Mouse (Mus musculus) heart, embryonic 16.5 days (tissue): ENCODE measurements around the gene E2f2. TPM values are rescaled to one million over a fixed set of nuclear protein-coding genes. Genes with fewer than 3 reads are reported as not detected.

ENCODE experiments used
- ATAC-seq: fragments of 200-750 bp; cut with Nextera tagmentation; replicated peaks from 2 replicates; pipeline ENCODE4 v1.8.0; 2017; ENCODE audit warnings: moderate number of reproducible peaks; ENCODE audit not compliant: insufficient read depth, low FRiP score; ENCODE audit errors: extremely low read depth
- H3K27ac ChIP-seq: fragments of 300-500 bp; sonication (generic); 2 replicates; pipeline ENCODE4 v1.5.1; 2014; ENCODE audit warnings: mild to moderate bottlenecking, low read length, control low read depth, moderate library complexity
- H3K27me3 ChIP-seq: fragments of 300-500 bp; sonication (generic); 2 replicates; pipeline ENCODE4 v1.6.1; 2014; ENCODE audit warnings: low read length, mixed read lengths; ENCODE audit not compliant: control insufficient read depth, insufficient read depth
- H3K36me3 ChIP-seq: fragments of 300-500 bp; sonication (generic); 2 replicates; pipeline ENCODE4 v1.6.1; 2014; ENCODE audit not compliant: control insufficient read depth, insufficient read depth
- H3K4me1 ChIP-seq: fragments of 300-500 bp; sonication (generic); 2 replicates; pipeline ENCODE4 v1.6.1; 2014; ENCODE audit warnings: low read length, mixed read lengths; ENCODE audit not compliant: control insufficient read depth, insufficient read depth
- H3K4me2 ChIP-seq: fragments of 300-500 bp; sonication (generic); 2 replicates; pipeline ENCODE4 v1.6.1; 2014; ENCODE audit warnings: low read depth, mild to moderate bottlenecking, control low read depth, low read length
- H3K4me3 ChIP-seq: fragments of 300-500 bp; sonication (generic); 2 replicates; pipeline ENCODE4 v1.5.1; 2014; ENCODE audit warnings: mild to moderate bottlenecking, control low read depth, low read length
- H3K9ac ChIP-seq: fragments of 300-500 bp; sonication (generic); 2 replicates; pipeline ENCODE4 v1.6.1; 2014; ENCODE audit warnings: low read length, control low read depth
- H3K9me3 ChIP-seq: fragments of 300-500 bp; sonication (generic); replicated peaks from 2 replicates; pipeline ENCODE4 v1.6.1; 2016; ENCODE audit warnings: low read length; ENCODE audit not compliant: control insufficient read depth
- WGBS: fragments of 180-500 bp; shearing (Covaris S2); extraction: QIAGEN DNeasy Blood & Tissue Kit; methylation state at CpG from one replicate; pipeline ENCODE4 v1.1.7; 2014; 5-methylcytosine and 5-hydroxymethylcytosine counted together
- polyA plus RNA-seq: library from polyadenylated mRNA; unstranded; fragments of >200 nt; fragmentation: Nextera tagmentation; extraction: Ambion mirVana; gene quantifications from 2 replicates; pipeline ENCODE4 v1.2.1, GENCODE M21; 2015

Gene E2f2
- polyA plus RNA-seq, 1 experiment from 2014 or later, result 11.0 TPM

DNA sequence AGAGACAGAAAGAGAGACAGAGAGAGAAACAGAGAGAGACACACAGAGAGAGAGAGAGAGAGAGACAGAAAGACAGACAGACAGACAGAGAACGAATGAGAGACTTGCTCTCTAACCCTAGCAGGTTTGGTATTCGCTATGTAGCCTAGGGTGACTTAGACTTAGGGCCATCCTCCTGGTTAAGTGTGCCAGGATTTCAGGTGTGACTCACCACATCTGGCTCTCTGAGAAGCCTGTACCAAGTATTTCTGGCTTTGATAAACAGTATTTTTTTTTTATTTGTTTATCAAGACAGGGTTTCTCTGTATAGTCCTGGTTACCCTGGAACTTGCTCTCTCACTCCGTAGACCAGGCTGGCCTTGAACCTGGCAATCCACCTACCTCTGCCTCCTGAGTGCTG, 4.5 kb upstream of the E2f2 start:
- H3K4me1 ChIP-seq, result no peaks in the 10 kb centered on the region
- ATAC-seq, result no peak
- no peaks in the 10 kb centered on the region for H3K36me3 ChIP-seq
- H3K4me3 ChIP-seq, result no peak overlapping the region
- no peak overlapping the region for H3K4me2 ChIP-seq
- H3K27me3 ChIP-seq, result no peaks in the 10 kb centered on the region
- no peak overlapping the region for H3K9ac ChIP-seq
- no peaks in the 10 kb centered on the region for H3K9me3 ChIP-seq
- WGBS, result 72% methylated on average over 3 of the region's 3 CpGs
- H3K27ac ChIP-seq, result no peak overlapping the region

DNA sequence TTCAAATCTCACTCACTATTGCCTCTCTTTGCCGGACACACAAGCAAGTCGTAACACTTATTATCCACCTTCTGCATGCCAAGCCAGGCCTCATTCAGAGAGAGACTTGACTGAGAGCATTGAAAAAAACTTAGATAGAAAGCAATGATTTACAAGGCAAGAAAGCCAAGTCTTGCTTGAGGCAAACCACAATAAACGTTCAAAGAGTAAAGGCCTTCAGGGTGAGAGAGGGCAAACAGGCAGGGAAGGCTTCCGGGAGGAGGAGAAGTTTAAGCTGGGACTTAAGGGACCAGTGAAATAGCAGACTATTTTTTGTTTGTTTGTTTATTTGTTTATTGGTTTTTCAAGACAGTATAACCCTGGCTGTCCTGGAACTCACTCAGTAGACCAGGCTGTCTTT, 1.8 kb upstream of the E2f2 start:
- Histone ChIP-seq H3K9me3 (no peaks in the 10 kb centered on the region), H3K27me3 (no peaks in the 10 kb centered on the region), H3K4me1 (peaks cover 18% of the 10 kb centered on the region), H3K4me2 (no peak overlapping the region), H3K27ac (no peak overlapping the region), H3K9ac (no peak overlapping the region), H3K4me3 (no peak overlapping the region), H3K36me3 (no peaks in the 10 kb centered on the region)
- 78% methylated on average over 4 of the region's 4 CpGs for WGBS
- ATAC-seq, result no peak

DNA sequence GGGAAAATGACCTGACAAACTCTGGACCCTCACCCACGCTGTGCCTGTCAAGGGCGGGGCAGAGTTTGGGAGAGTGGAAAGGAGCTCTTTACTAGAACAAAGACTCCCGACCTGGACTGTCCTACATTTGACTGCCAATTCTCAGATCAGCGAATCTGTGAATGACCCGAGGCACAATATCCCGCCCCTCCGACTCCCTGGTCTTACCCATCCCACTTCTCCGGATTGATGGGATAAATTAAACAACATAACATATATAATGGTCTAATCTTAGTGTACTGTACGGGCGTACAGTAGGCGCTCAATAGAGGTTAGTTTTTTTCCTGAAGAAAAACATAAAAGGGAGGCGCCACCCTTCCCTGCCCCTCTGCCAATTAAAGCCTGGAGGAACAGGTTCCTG, 739 bp upstream of the E2f2 start:
- Histone ChIP-seq H3K27ac (no peak overlapping the region), H3K27me3 (no peaks in the 10 kb centered on the region), H3K4me1 (peaks cover 27% of the 10 kb centered on the region), H3K9me3 (no peaks in the 10 kb centered on the region), H3K4me3 (peak overlapping the region; percentile 83), H3K4me2 (peak overlapping the region; percentile 100), H3K36me3 (no peaks in the 10 kb centered on the region), H3K9ac (peak overlapping the region; percentile 67)
- WGBS, result 28% methylated on average over 12 of the region's 12 CpGs
- no peak for ATAC-seq

DNA sequence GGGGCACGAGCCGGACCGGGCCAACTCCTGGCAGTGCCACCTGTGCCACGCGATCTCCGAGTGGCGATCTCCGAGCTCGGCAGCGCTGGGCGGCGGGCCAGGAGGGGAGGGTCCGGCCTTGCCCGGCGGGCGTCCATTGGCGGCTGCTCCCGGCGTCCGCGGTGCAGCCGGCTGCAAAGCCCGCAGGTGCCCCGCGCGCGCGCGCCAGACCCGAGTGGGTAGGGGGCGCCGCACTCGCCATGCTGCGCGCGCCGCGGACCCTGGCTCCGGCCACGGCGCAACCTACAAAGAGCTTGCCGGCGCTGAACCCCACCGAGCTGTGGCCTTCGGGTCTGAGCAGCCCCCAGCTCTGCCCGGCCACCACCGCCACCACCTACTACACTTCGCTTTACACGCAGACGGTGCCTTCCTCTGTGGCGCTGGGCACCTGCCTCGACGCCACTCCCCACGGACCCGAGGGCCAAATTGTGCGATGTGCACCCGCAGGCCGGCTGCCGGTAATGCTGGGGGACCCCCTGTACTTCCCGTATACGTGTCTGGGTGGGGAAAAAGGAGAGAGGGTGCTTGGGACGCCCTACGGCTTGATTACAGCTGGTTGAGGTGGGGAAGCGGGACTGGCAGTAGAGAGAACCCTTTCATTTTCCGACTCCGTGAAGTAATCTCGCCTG, 482 bp downstream of the E2f2 start:
- WGBS, result under 1% methylated on average over 59 of the region's 67 CpGs
- Histone ChIP-seq H3K4me1 (peaks cover 39% of the 10 kb centered on the region), H3K9ac (peak overlapping the region; percentile 74), H3K27me3 (no peaks in the 10 kb centered on the region), H3K4me3 (peak overlapping the region; percentile 83), H3K4me2 (peak overlapping the region; percentile 100), H3K9me3 (no peaks in the 10 kb centered on the region), H3K36me3 (no peaks in the 10 kb centered on the region), H3K27ac (peak overlapping the region; percentile 45)
- peak; percentile 58 for ATAC-seq

DNA sequence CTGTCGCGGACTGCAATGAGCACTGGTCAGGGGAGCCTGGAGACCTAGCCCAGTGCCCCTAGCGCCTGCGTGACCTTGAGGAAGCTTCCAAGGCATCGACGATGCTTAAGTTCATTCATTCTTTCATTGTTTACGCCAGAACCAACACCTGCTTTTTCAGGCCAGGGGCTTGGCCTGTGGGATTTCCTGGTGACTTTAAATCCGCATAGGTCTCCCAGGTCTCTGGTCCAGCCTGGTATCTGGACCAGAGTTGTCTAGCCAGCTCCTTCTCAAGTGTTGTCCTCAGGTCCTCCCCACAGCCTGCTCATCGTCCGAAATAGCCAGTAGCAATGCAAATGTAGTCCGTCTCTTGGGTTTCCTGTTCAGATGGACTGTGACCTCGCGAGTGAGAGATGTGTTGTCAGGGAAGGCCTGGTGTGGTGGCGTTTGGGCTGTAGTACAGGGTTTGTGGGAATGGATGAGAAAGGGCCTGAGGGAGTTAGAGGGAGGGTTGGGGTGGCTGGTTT, 1.1 kb downstream of the E2f2 start:
- WGBS, result 8% methylated on average over 14 of the region's 14 CpGs
- Histone ChIP-seq H3K4me1 (peaks cover 45% of the 10 kb centered on the region), H3K4me2 (peak overlapping the region; percentile 100), H3K36me3 (no peaks in the 10 kb centered on the region), H3K4me3 (peak overlapping the region; percentile 83), H3K27me3 (no peaks in the 10 kb centered on the region), H3K27ac (peak overlapping the region; percentile 45), H3K9me3 (no peaks in the 10 kb centered on the region), H3K9ac (peak overlapping the region; percentile 74)
- ATAC-seq, result no peak

DNA sequence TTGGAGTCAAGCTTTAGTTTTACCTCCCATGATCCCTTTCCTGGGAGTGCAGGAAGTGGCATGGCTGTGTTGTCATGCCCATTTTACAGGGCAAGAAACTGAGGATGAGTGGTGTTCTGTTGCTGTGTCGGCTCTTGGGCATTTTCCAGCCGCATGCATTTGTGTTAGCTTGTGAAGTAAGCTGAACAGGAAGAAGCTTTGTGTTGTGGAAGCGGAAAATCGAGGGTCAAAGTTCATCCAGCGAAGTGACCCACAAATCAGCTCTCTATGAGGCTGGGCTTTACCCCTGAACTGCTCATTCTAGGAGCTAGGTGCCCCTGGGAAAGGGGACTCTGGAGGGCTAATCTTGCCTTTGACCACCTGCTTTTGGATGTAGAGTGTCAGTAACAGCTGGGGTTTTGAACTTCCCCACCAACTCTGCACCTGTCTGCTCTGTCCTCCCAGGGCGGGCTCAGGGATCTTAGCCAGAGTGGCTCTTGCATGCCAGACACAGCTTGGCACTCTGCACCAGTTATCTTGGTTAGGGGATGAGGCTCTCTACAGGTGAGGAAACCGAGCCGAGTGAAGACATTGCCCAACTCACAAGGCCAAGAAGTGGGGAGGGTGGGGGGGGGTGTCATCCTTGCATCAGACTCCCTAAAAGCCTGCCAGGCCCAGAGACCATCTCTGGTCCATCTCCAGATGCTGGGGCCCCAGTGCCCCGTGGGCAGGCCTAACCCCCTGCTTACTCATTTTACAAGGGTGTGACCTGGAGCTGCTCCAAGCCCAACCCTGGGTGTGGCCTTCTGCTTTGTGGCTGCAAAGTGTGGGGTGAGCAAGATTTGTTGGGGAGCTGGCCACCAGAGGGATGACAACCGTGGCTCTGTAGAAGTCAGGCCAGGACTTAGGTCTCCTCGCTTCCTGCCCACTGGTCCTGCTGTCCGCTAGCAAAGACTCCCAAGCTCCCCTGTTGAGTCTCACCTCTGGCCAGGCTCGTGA, 2.3 kb downstream of the E2f2 start:
- Histone ChIP-seq H3K4me1 (peaks cover 48% of the 10 kb centered on the region), H3K9me3 (no peaks in the 10 kb centered on the region), H3K27me3 (no peaks in the 10 kb centered on the region), H3K4me3 (peak overlapping the region; percentile 83), H3K36me3 (no peaks in the 10 kb centered on the region), H3K27ac (peak overlapping the region; percentile 19; the same call in 1 of the 2 replicates), H3K4me2 (peak overlapping the region; percentile 100), H3K9ac (peak overlapping the region; percentile 21; the same call in 1 of the 2 replicates)
- WGBS, result 76% methylated on average over 13 of the region's 13 CpGs
- no peak for ATAC-seq

DNA sequence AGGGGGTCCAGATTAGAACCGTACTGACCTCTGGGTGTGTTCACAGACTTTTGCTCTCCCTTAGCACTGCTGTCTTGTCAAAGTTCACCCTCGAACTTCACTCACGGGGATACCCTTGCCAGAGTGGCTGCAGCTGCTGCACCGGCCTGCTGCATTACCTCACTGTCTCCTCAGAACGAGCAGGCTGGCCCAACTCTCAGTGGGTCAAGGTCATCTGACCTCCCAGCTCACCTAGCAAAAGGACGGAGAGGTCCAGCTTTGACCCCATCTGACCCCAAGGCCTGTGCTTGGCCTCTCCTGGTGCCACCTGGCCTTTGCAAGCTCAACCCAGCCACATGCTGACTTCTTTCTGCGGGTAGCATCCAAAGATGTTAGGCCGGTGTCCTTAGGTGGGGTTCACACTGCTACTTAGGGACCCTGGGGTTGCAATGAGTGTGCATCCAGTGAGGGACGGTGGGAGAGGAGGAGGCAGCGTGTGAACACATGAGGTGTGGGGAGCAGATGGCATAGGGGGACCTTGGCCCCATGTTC, 3.9 kb downstream of the E2f2 start:
- Histone ChIP-seq H3K4me2 (no peak overlapping the region), H3K4me3 (no peak overlapping the region), H3K27ac (peak overlapping the region; percentile 32; the same call in 1 of the 2 replicates), H3K9me3 (no peaks in the 10 kb centered on the region), H3K36me3 (no peaks in the 10 kb centered on the region), H3K9ac (no peak overlapping the region; the same call in 1 of the 2 replicates), H3K4me1 (peaks cover 59% of the 10 kb centered on the region), H3K27me3 (no peaks in the 10 kb centered on the region)
- WGBS, result 70% methylated on average over 10 of the region's 10 CpGs
- ATAC-seq, result no peak

DNA sequence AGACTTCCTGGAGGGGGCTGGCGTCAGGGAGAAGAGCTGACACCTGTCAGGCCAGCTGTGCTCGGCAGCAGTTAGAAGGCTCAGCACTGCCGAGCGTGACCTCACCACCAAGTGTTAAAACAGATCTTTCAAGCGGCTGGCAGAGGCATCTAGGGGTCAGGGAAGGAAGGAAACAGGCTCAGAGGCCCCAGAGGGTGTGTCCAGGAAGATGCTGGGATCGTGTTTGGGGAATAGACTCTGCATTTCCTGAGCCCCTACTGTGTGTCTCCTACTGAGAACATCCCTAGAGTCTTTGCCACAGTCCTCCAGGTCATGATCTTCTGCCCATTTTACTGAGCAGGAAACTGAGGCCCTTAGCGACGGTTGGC, 5.0 kb downstream of the E2f2 start:
- Histone ChIP-seq H3K9ac (no peak overlapping the region), H3K27ac (peak overlapping the region; percentile 19), H3K4me1 (peaks cover 61% of the 10 kb centered on the region), H3K27me3 (no peaks in the 10 kb centered on the region), H3K9me3 (no peaks in the 10 kb centered on the region), H3K36me3 (no peaks in the 10 kb centered on the region), H3K4me3 (no peak overlapping the region), H3K4me2 (peak overlapping the region; percentile 7; the same call in 1 of the 2 replicates)
- ATAC-seq, result no peak
- WGBS, result 22% methylated on average over 8 of the region's 8 CpGs
